In the genomic region with DNA sequence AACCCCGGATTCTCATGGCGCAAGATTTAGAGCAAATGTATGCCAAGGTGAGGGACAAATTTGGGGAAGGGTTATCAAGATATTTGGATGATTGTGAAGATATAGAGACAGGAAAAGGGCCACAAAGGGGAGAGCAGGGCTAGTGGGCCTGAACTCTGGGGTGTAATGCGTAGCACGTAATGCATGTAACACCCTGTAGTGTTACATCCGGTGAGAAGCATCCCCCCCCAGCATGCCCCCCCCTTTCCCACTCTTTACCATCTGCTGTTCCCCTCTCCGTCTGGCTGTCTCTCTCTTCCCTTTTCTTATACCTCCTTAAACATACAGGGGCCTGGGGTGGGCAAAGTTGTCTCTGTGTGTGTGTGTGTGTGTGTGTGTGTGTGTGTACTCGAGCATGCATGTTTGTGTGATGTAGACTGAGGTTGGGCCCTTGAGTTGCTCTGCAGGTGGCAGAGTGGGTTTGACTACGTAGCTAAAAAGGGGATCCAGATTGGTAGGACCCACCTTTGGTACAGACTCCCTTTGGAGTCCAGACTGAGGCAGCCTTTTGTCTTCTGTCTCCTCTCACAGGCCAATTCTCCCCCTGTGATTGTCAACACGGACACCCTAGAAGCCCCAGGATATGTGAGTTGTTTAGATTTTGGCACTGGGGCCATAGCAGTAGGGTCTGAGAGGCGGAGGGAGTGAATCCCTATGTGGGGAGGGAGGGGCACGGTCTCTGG, we compare ENCODE assay signal across 9 mouse cellular contexts. TPM values are rescaled to one million over a fixed set of nuclear protein-coding genes. Genes with fewer than 3 reads are reported as not detected.
DNase-seq lines count a peak whose midpoint lies in the region; ATAC-seq and TF ChIP-seq lines count a peak whose summit lies in the region.
"Had no signal": no experiment of that assay in that cellular context is flagged by ENCODE, and none has a peak within 500 bp of the region (broad histone marks: within the 10 kb centered on the region; RNA-seq: fewer than 3 reads in every experiment).

No protein-coding gene starts in this region.

- H3K27me3 ChIP-seq in kidney, embryonic 14.5 days (ENCODE audit: control insufficient read depth, insufficient read depth, low read length), result no peaks in the 10 kb centered on the region
- no peaks in the 10 kb centered on the region for H3K27me3 ChIP-seq in embryonic facial prominence, embryonic 10.5 days (replicated peaks; ENCODE audit: low read depth, poor library complexity, severe bottlenecking)
- H3K27me3 ChIP-seq in hindbrain, embryonic 14.5 days (ENCODE audit: control insufficient read depth, insufficient read depth, low read length), result no peaks in the 10 kb centered on the region
- no peaks in the 10 kb centered on the region for H3K27me3 ChIP-seq in midbrain, postnatal 0 days (ENCODE audit: insufficient read depth, low read length)

- H3K4me2 ChIP-seq in kidney, embryonic 14.5 days (replicated peaks; ENCODE audit: low read depth, low read length), result peak overlapping the region; percentile 43; the same call in 1 of the 2 replicates
- H3K4me2 ChIP-seq in hindbrain, embryonic 14.5 days (replicated peaks), result peak overlapping the region; percentile 62
- H3K4me2 ChIP-seq in midbrain, postnatal 0 days (ENCODE audit: low read depth, low read length, poor library complexity, severe bottlenecking), result peak overlapping the region; percentile 58

- TF ChIP-seq CTCF in midbrain, postnatal 0 days (IDR thresholded peaks at IDR 0.05), result no peak

- no peaks in the 10 kb centered on the region for H3K9me3 ChIP-seq in kidney, embryonic 14.5 days (ENCODE audit: control insufficient read depth, low read length)
- H3K9me3 ChIP-seq in embryonic facial prominence, embryonic 10.5 days, result no peaks in the 10 kb centered on the region
- H3K9me3 ChIP-seq in hindbrain, embryonic 14.5 days (ENCODE audit: control insufficient read depth, low read length), result no peaks in the 10 kb centered on the region
- no peaks in the 10 kb centered on the region for H3K9me3 ChIP-seq in midbrain, postnatal 0 days (ENCODE audit: low read length)
- H3K9me3 ChIP-seq: G1E had no signal

- H3K27ac ChIP-seq in kidney, embryonic 14.5 days (ENCODE audit: low read depth, low read length), result 0 out of 2 replicates have a peak overlapping the region, but pooled peaks have one; percentile 77
- peak overlapping the region; percentile 83 for H3K27ac ChIP-seq in embryonic facial prominence, embryonic 10.5 days (replicated peaks)
- H3K27ac ChIP-seq in hindbrain, embryonic 14.5 days, result peak overlapping the region; percentile 93
- peak overlapping the region; percentile 90 for H3K27ac ChIP-seq in midbrain, postnatal 0 days (ENCODE audit: low read depth, low read length)

- 37% methylated on average over 11 of the region's 11 CpGs for WGBS in kidney, embryonic 14.5 days
- WGBS in embryonic facial prominence, embryonic 10.5 days, result 45% methylated on average over 11 of the region's 11 CpGs
- WGBS in hindbrain, embryonic 14.5 days, result 14% methylated on average over 11 of the region's 11 CpGs
- 20% methylated on average over 11 of the region's 11 CpGs for WGBS in midbrain, postnatal 0 days

- H3K36me3 ChIP-seq in kidney, embryonic 14.5 days (ENCODE audit: control insufficient read depth, insufficient read depth, low read length), result peaks cover 30% of the 10 kb centered on the region
- peaks cover 47% of the 10 kb centered on the region for H3K36me3 ChIP-seq in embryonic facial prominence, embryonic 10.5 days (replicated peaks)
- H3K36me3 ChIP-seq in hindbrain, embryonic 14.5 days (replicated peaks; ENCODE audit: control insufficient read depth, insufficient read depth), result peaks cover 42% of the 10 kb centered on the region
- peaks cover 33% of the 10 kb centered on the region for H3K36me3 ChIP-seq in midbrain, postnatal 0 days (ENCODE audit: insufficient read depth, low read length)

- DNase-seq in kidney, adult 9 months, result no peak
- DNase-seq in embryonic facial prominence, embryonic 10.5 days (ENCODE audit: low spot score), result no peak
- no peak for DNase-seq in hindbrain, embryonic 14.5 days (ENCODE audit: low spot score)
- peak; percentile 17 for DNase-seq in midbrain, postnatal 0 days (ENCODE audit: low spot score)
- DNase-seq in cerebellum, adult 9-11 months, result no peak
- no peak for DNase-seq in yolk sac, embryonic 10.5 days (ENCODE audit: low spot score)

- H3K4me3 ChIP-seq in kidney, embryonic 14.5 days (ENCODE audit: low read length), result no peak overlapping the region
- peak overlapping the region; percentile 55 for H3K4me3 ChIP-seq in embryonic facial prominence, embryonic 10.5 days
- peak overlapping the region; percentile 23 for H3K4me3 ChIP-seq in hindbrain, embryonic 14.5 days (replicated peaks; ENCODE audit: low read length)
- H3K4me3 ChIP-seq in midbrain, postnatal 0 days (ENCODE audit: low read depth, low read length), result peak overlapping the region; percentile 30

- H3K4me1 ChIP-seq in kidney, embryonic 14.5 days (ENCODE audit: control insufficient read depth, insufficient read depth, low read length), result peaks cover 48% of the 10 kb centered on the region
- peaks cover 58% of the 10 kb centered on the region for H3K4me1 ChIP-seq in embryonic facial prominence, embryonic 10.5 days
- H3K4me1 ChIP-seq in hindbrain, embryonic 14.5 days (replicated peaks; ENCODE audit: control insufficient read depth, insufficient read depth, low read length), result peaks cover 50% of the 10 kb centered on the region
- H3K4me1 ChIP-seq in midbrain, postnatal 0 days (ENCODE audit: insufficient read depth, low read length), result peaks cover 37% of the 10 kb centered on the region

- no peak overlapping the region for H3K9ac ChIP-seq in kidney, embryonic 14.5 days (ENCODE audit: low read depth, low read length)
- H3K9ac ChIP-seq in hindbrain, embryonic 14.5 days, result peak overlapping the region; percentile 59
- H3K9ac ChIP-seq in midbrain, postnatal 0 days (replicated peaks; ENCODE audit: low read length, poor library complexity, severe bottlenecking), result peak overlapping the region; percentile 50

- ATAC-seq in kidney, embryonic 14.5 days (ENCODE audit: low FRiP score, low TSS enrichment), result no peak
- peak; percentile 52 for ATAC-seq in hindbrain, embryonic 14.5 days (ENCODE audit: low FRiP score)
- ATAC-seq in midbrain, postnatal 0 days (ENCODE audit: low FRiP score), result peak; percentile 55; the same call in 1 of the 2 replicates
- ATAC-seq in erythroid progenitor cell, adult 5-6 weeks (replicated peaks; ENCODE audit: low FRiP score, poor library complexity, severe bottlenecking), result no peak

RNA-seq across cellular contexts. Expression of a gene that starts 13.2 kb away (rescaled TPM):
- 13.2 and 16.4 TPM in 2 replicates for polyA plus RNA-seq in kidney, embryonic 14.5 days (2014; fragmentation: Nextera tagmentation; extraction: Ambion mirVana)
- polyA plus RNA-seq in embryonic facial prominence, embryonic 10.5 days (2016; fragmentation: Nextera tagmentation; extraction: Ambion mirVana), result 12.6 and 13.2 TPM in 2 replicates
- 25.6 and 26.6 TPM in 2 replicates for polyA plus RNA-seq in hindbrain, embryonic 14.5 days (2014; fragmentation: Nextera tagmentation; extraction: Ambion mirVana)
- 256 and 269 TPM in 2 replicates for total RNA-seq in midbrain, postnatal 0 days (2014; rRNA removed)
- polyA plus RNA-seq in midbrain, postnatal 0 days (2015; fragmentation: Nextera tagmentation; extraction: Ambion mirVana), result 16.1 and 18.1 TPM in 2 replicates
- not detected in 2 replicates for total RNA-seq in erythroid progenitor cell, adult 5-6 weeks (2015; ENCODE audit: low replicate concordance)
- total RNA-seq in erythroid progenitor cell, adult 5-6 weeks (2017; ENCODE audit: low replicate concordance), result 1.1 and 2.7 TPM in 2 replicates

RNA-seq across cellular contexts. Expression of a gene that starts 14.8 kb away (rescaled TPM):
- 41.1 and 58.4 TPM in 2 replicates for polyA plus RNA-seq in kidney, embryonic 14.5 days (2014; fragmentation: Nextera tagmentation; extraction: Ambion mirVana)
- 42.2 and 46.3 TPM in 2 replicates for polyA plus RNA-seq in embryonic facial prominence, embryonic 10.5 days (2016; fragmentation: Nextera tagmentation; extraction: Ambion mirVana)
- polyA plus RNA-seq in hindbrain, embryonic 14.5 days (2014; fragmentation: Nextera tagmentation; extraction: Ambion mirVana), result 49.9 and 56.1 TPM in 2 replicates
- total RNA-seq in midbrain, postnatal 0 days (2014; rRNA removed), result 35.9 and 42.7 TPM in 2 replicates
- 62.1 and 64.2 TPM in 2 replicates for polyA plus RNA-seq in midbrain, postnatal 0 days (2015; fragmentation: Nextera tagmentation; extraction: Ambion mirVana)
- 24.9 and 52.8 TPM in 2 replicates for total RNA-seq in erythroid progenitor cell, adult 5-6 weeks (2015; ENCODE audit: low replicate concordance)
- 20.7 and 23.4 TPM in 2 replicates for total RNA-seq in erythroid progenitor cell, adult 5-6 weeks (2017; ENCODE audit: low replicate concordance)

RNA-seq across cellular contexts. Expression of a gene that starts 23.9 kb away (rescaled TPM):
- polyA plus RNA-seq in kidney, embryonic 14.5 days (2014; fragmentation: Nextera tagmentation; extraction: Ambion mirVana), result 2.0 and 2.4 TPM in 2 replicates
- 0.55 and 0.70 TPM in 2 replicates for polyA plus RNA-seq in embryonic facial prominence, embryonic 10.5 days (2016; fragmentation: Nextera tagmentation; extraction: Ambion mirVana)
- 2.4 and 4.1 TPM in 2 replicates for polyA plus RNA-seq in hindbrain, embryonic 14.5 days (2014; fragmentation: Nextera tagmentation; extraction: Ambion mirVana)
- 1.2 and 7.2 TPM in 2 replicates for total RNA-seq in midbrain, postnatal 0 days (2014; rRNA removed)
- 4.1 and 4.5 TPM in 2 replicates for polyA plus RNA-seq in midbrain, postnatal 0 days (2015; fragmentation: Nextera tagmentation; extraction: Ambion mirVana)
- total RNA-seq in erythroid progenitor cell, adult 5-6 weeks (2015; ENCODE audit: low replicate concordance), result not detected in 2 replicates
- total RNA-seq in erythroid progenitor cell, adult 5-6 weeks (2017; ENCODE audit: low replicate concordance), result not detected in 2 replicates
- total RNA-seq: G1E had no signal
- polyA plus RNA-seq: G1E had no signal

RNA-seq across cellular contexts. Expression of a gene that starts 29.6 kb away (rescaled TPM):
- 28.2 and 34.9 TPM in 2 replicates for polyA plus RNA-seq in kidney, embryonic 14.5 days (2014; fragmentation: Nextera tagmentation; extraction: Ambion mirVana)
- polyA plus RNA-seq in embryonic facial prominence, embryonic 10.5 days (2016; fragmentation: Nextera tagmentation; extraction: Ambion mirVana), result 59.0 and 59.8 TPM in 2 replicates
- 17.9 and 20.9 TPM in 2 replicates for polyA plus RNA-seq in hindbrain, embryonic 14.5 days (2014; fragmentation: Nextera tagmentation; extraction: Ambion mirVana)
- total RNA-seq in midbrain, postnatal 0 days (2014; rRNA removed), result 31.5 and 33.3 TPM in 2 replicates
- polyA plus RNA-seq in midbrain, postnatal 0 days (2015; fragmentation: Nextera tagmentation; extraction: Ambion mirVana), result 19.0 and 20.0 TPM in 2 replicates
- total RNA-seq in erythroid progenitor cell, adult 5-6 weeks (2015; ENCODE audit: low replicate concordance), result 2.9 and 4.3 TPM in 2 replicates
- 0.30 and 2.4 TPM in 2 replicates for total RNA-seq in erythroid progenitor cell, adult 5-6 weeks (2017; ENCODE audit: low replicate concordance)

RNA-seq across cellular contexts. Expression of a gene that starts 34.4 kb away (rescaled TPM):
- polyA plus RNA-seq in kidney, embryonic 14.5 days (2014; fragmentation: Nextera tagmentation; extraction: Ambion mirVana), result 48.5 and 63.1 TPM in 2 replicates
- 96.5 and 98.3 TPM in 2 replicates for polyA plus RNA-seq in embryonic facial prominence, embryonic 10.5 days (2016; fragmentation: Nextera tagmentation; extraction: Ambion mirVana)
- polyA plus RNA-seq in hindbrain, embryonic 14.5 days (2014; fragmentation: Nextera tagmentation; extraction: Ambion mirVana), result 38.0 and 38.4 TPM in 2 replicates
- 42.4 and 45.2 TPM in 2 replicates for total RNA-seq in midbrain, postnatal 0 days (2014; rRNA removed)
- polyA plus RNA-seq in midbrain, postnatal 0 days (2015; fragmentation: Nextera tagmentation; extraction: Ambion mirVana), result 37.6 and 40.0 TPM in 2 replicates
- total RNA-seq in erythroid progenitor cell, adult 5-6 weeks (2015; ENCODE audit: low replicate concordance), result 18.7 and 21.4 TPM in 2 replicates
- 22.2 and 25.4 TPM in 2 replicates for total RNA-seq in erythroid progenitor cell, adult 5-6 weeks (2017; ENCODE audit: low replicate concordance)

Comparison
In these comparisons a context has a peak if more than half of its experiments do, and no peak if none do; other contexts are left out.
1. ATAC-seq: peak in hindbrain, embryonic 14.5 days (single experiment) and midbrain, postnatal 0 days (single experiment); none in kidney, embryonic 14.5 days (single experiment) and erythroid progenitor cell, adult 5-6 weeks (single experiment).
2. Peak in every context shown above with its lines, with median percentiles within 50 percentile points of each other: H3K27ac ChIP-seq and H3K4me2 ChIP-seq.